Comparison of ENCODE assay signal across 21 mouse cellular contexts in the genomic region with DNA sequence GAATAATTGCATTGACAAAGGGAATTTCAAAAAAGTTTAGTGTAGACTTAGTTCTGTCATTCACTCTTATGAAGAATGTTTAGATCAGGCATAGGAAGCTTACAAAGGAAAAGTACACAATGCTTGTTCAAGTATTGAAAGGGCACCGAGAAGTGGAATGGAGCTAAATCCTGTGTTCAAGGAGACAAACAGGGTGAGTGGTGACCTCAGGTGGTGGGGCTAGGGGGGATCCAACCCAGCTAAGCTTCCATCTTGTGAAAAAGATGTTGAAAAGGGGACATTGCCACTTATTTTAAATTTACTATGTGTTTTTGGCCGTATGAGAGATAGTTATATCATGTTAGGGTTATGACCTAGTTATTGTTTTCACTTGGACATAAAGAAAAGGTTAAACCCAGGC.
"Had no signal": no experiment of that assay in that cellular context is flagged by ENCODE, and none has a peak within 500 bp of the region (broad histone marks: within the 10 kb centered on the region; RNA-seq: fewer than 3 reads in every experiment).

No protein-coding gene starts in this region.

- H3K27ac ChIP-seq: heart, embryonic 13.5 days; hindbrain, embryonic 10.5 days; hindbrain, embryonic 12.5 days; hindbrain, embryonic 13.5 days; hindbrain, embryonic 14.5 days; hindbrain, embryonic 15.5 days; hindbrain, postnatal 0 days; intestine, embryonic 15.5 days; kidney, embryonic 15.5 days; kidney, postnatal 0 days; layer of hippocampus, adult 2 months; left cerebral cortex, adult 2 months had no signal

- H3K4me3 ChIP-seq: heart, embryonic 12.5 days; heart, embryonic 13.5 days; heart, embryonic 15.5 days; hindbrain, embryonic 10.5 days; hindbrain, embryonic 12.5 days; hindbrain, embryonic 13.5 days; hindbrain, embryonic 15.5 days; intestine, embryonic 15.5 days; kidney, embryonic 15.5 days; layer of hippocampus, adult 2 months; left cerebral cortex, adult 2 months had no signal

- H3K9ac ChIP-seq: heart, embryonic 12.5 days; heart, embryonic 13.5 days; heart, embryonic 15.5 days; hindbrain, embryonic 12.5 days; hindbrain, embryonic 13.5 days; hindbrain, embryonic 14.5 days; hindbrain, embryonic 15.5 days; intestine, embryonic 15.5 days; kidney, embryonic 15.5 days had no signal

- H3K9me3 ChIP-seq: heart, embryonic 12.5 days; heart, embryonic 13.5 days; heart, embryonic 15.5 days; hindbrain, embryonic 10.5 days; hindbrain, embryonic 12.5 days; hindbrain, embryonic 13.5 days; hindbrain, embryonic 15.5 days; intestine, embryonic 15.5 days; kidney, embryonic 15.5 days had no signal

- H3K4me2 ChIP-seq: heart, embryonic 12.5 days; heart, embryonic 13.5 days; heart, embryonic 15.5 days; hindbrain, embryonic 12.5 days; hindbrain, embryonic 13.5 days; hindbrain, embryonic 14.5 days; hindbrain, embryonic 15.5 days; intestine, embryonic 15.5 days; kidney, embryonic 15.5 days had no signal

- H3K27me3 ChIP-seq: heart, embryonic 12.5 days; heart, embryonic 13.5 days; heart, embryonic 15.5 days; hindbrain, embryonic 12.5 days; hindbrain, embryonic 13.5 days; hindbrain, embryonic 15.5 days; intestine, embryonic 15.5 days; kidney, embryonic 15.5 days had no signal

- H3K4me1 ChIP-seq: hindbrain, embryonic 12.5 days; hindbrain, embryonic 15.5 days; intestine, embryonic 15.5 days had no signal

- DNase-seq: kidney, adult 11 months; kidney, adult 18-20 months; kidney, adult 2 months; kidney, adult 8-10 months; kidney, adult 9 months; layer of hippocampus, adult 9-11 months; layer of hippocampus, postnatal 36 days had no signal

- H3K36me3 ChIP-seq: heart, embryonic 12.5 days; heart, embryonic 13.5 days; heart, embryonic 15.5 days; hindbrain, embryonic 10.5 days; hindbrain, embryonic 12.5 days; hindbrain, embryonic 13.5 days; hindbrain, embryonic 15.5 days; intestine, embryonic 15.5 days; kidney, embryonic 15.5 days had no signal
